In genomic region chr8:82630486-82630885, GRCm38 (mm10) we compare ENCODE assay signal across 19 mouse cellular contexts.
"Had no signal": no experiment of that assay in that cellular context is flagged by ENCODE, and none has a peak within 500 bp of the region (broad histone marks: within the 10 kb centered on the region; RNA-seq: fewer than 3 reads in every experiment).

No protein-coding gene starts in this region.

- H3K36me3 ChIP-seq: limb, embryonic 13.5 days; liver, embryonic 13.5 days; midbrain, embryonic 10.5 days; midbrain, embryonic 13.5 days; neural tube, embryonic 13.5 days; stomach, embryonic 15.5 days had no signal

- H3K27ac ChIP-seq: limb, embryonic 13.5 days; liver, embryonic 13.5 days; midbrain, embryonic 10.5 days; midbrain, embryonic 13.5 days; neural tube, embryonic 13.5 days; stomach, embryonic 15.5 days had no signal

- DNase-seq: kidney, postnatal 14 days; kidney, postnatal 4 days; left cerebral cortex, postnatal 4 days; liver, embryonic 13.5 days; lung, adult 2 months; retina, postnatal 1 day; right cerebral cortex, postnatal 25 days; spleen, adult 18-20 months; thymus, adult 18-20 months; thymus, postnatal 36 days had no signal

- H3K9ac ChIP-seq: limb, embryonic 13.5 days; liver, embryonic 13.5 days; midbrain, embryonic 13.5 days; neural tube, embryonic 13.5 days; stomach, embryonic 15.5 days had no signal

- ATAC-seq: lung, postnatal 0 days; midbrain, embryonic 13.5 days; midbrain, embryonic 16.5 days had no signal

- H3K9me3 ChIP-seq: limb, embryonic 13.5 days; liver, embryonic 13.5 days; megakaryocyte, embryonic 14.5 days; midbrain, embryonic 10.5 days; midbrain, embryonic 13.5 days; neural tube, embryonic 13.5 days; stomach, embryonic 15.5 days had no signal

- H3K4me3 ChIP-seq: limb, embryonic 13.5 days; liver, embryonic 13.5 days; megakaryocyte, embryonic 14.5 days; midbrain, embryonic 10.5 days; midbrain, embryonic 13.5 days; myocyte; neural tube, embryonic 13.5 days; stomach, embryonic 15.5 days had no signal

- H3K4me1 ChIP-seq: limb, embryonic 13.5 days; liver, embryonic 13.5 days; megakaryocyte, embryonic 14.5 days; midbrain, embryonic 10.5 days; midbrain, embryonic 13.5 days; neural tube, embryonic 13.5 days; stomach, embryonic 15.5 days had no signal

- H3K27me3 ChIP-seq: limb, embryonic 13.5 days; liver, embryonic 13.5 days; megakaryocyte, embryonic 14.5 days; midbrain, embryonic 13.5 days; neural tube, embryonic 13.5 days; stomach, embryonic 15.5 days had no signal

- H3K4me2 ChIP-seq: limb, embryonic 13.5 days; liver, embryonic 13.5 days; midbrain, embryonic 13.5 days; neural tube, embryonic 13.5 days; stomach, embryonic 15.5 days had no signal
